Mouse (Mus musculus) layer of hippocampus, postnatal 14 days (tissue): ENCODE data around the gene Taf1. TPM values are rescaled to one million over a fixed set of nuclear protein-coding genes. Genes with fewer than 3 reads are reported as not detected.

Experiments
- DNase-seq, 2 experiments: peaks; one replicate each; pipeline ENCODE4 v3.0.0; 2021 to 2022; ENCODE audit warnings: low spot score in 2 of 2, mixed read lengths in 1 of 2
- long read RNA-seq, 2 experiments: library from polyadenylated mRNA; stranded (forward); transcript quantifications; one replicate each; pipeline ENCODE4 v2.0.0; 2021
- total RNA-seq, 2 experiments: library from RNA; stranded (reverse); gene quantifications; 2 replicates each; pipeline ENCODE4 v1.2.3; 2021

Taf1 gene
- 10 to 100 TPM; 52.3 to 57.0 TPM for total RNA-seq
- long read RNA-seq, experiment 1, partial matches to known transcripts, result 4 of 9 reads
- long read RNA-seq, experiment 1, other reads (novel, unspliced or antisense), result 5 of 9 reads
- long read RNA-seq, experiment 2, full-length matches to known transcripts, result 1 of 13 reads
- long read RNA-seq, experiment 2, partial matches to known transcripts, result 2 of 13 reads
- long read RNA-seq, experiment 2, other reads (novel, unspliced or antisense), result 10 of 13 reads

- peak; percentile 88 to 97 for DNase-seq
Measured at GRCm38 (mm10) chrX:101532347-101533221, at the start of gene Taf1. Gene Taf1 (plus strand): TSS chrX:101532734.

DNA sequence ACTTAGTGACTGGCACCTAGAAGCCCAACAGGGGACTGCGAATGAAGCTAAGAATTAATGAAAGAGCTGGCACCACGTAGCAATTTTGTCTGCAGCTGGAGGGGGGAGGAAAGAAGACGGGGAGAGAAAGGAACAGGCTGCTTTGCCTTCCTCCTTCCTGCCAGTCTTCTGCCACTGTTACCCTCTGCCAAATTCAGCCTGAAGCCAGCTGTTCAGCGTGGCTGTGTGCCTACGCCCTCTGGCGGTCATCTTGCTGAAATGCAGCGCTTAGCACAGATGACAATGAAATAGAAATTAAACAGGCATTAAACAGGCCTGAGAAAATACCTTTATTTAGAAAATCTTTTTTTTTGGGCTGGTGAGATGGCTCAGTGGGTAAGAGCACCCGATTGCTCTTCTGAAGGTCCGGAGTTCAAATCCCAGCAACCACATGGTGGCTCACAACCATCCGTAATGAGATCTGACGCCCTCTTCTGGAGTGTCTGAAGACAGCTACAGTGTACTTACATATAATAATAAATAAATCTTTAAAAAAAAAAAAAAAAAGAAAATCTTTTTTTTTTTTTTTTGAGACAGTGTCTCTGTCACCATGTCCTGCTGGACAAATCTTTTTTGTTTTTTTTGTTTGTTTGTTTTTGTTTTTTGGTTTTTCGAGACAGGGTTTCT, 45.9 kb upstream of the Taf1 start:
- peak; percentile 46 to 64 for DNase-seq

DNA sequence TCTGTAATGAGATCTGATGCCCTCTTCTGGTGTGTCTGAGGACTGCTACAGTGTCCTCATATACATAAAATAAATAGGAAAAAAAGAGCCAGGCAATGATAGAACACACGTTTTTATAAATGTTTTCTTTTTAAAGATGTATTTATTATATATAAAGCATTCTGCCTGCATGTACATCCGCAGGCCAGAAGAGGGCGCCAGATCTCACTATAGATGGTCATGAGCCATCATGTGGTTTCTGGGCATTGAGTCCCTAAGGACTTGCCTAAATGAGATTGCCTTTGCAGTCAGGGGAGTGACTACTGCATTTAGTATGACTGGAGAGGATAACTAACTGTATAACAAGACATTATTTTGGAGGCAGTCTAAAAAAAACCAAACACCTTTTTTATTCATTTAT, 27.9 kb upstream of the Taf1 start:
- DNase-seq, result no peak

DNA sequence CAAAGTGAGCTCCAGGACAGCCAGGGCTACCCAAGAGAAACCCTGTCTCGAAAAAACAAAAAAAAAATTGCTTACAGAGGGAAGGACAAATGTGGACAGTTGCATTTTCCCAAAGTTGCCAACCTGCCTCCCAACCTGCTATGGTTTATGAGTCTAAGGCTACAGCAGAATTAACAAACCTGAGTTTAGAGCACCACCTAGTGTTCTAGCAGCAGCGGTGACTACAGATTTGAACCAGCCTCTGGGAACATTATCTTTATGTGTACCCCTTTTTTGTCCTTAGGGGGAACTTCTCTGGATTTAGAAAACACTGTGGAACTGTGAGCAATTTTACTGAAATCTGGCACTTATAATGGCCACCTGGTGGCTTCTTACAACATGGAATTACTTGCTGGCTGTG, 16.8 kb upstream of the Taf1 start:
- DNase-seq, result peak; percentile 2 to 33

DNA sequence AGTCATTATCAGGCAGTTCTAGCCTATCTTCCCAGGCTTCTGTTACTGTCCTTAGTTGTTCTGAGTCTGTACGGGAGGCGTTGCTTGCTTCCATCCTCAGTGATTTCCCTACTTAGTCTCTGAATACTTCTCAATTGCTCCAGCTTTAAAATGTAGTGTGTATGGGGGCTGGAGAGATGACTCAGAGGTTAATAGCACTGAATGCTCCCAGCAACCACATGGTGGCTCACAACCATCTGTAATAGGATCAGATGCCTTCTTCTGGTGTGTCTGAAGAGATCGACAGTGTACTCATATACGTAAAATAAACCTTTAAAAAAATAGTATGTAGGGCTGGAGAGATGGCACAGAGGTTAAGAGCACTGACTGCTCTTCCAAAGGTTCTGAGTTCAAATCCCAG, 14.5 kb upstream of the Taf1 start:
- no peak for DNase-seq

DNA sequence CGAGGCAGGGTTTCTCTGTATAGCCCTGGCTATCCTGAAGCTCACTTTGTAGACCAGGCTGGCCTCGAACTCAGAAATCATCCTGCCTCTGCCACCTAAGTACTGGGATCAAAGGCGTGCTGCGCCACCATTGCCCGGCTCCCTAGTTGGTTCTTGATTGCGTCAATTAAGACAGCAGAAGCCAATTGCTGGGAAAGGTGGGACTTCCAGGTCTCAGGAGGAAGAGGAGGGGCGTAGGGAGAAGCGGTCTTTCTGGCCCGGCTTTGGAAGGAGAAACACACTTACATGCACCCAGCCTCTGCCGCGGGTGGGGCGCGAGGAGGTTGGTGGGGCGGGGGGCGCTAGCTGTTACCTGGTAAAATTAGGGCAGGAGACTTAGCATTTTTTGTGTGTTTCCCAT, 10.5 kb upstream of the Taf1 start:
- DNase-seq, result no peak

GRCm38 (mm10) chrX:101527356-101527755, 5.2 kb upstream of the Taf1 start:
- DNase-seq, result no peak

- DNase-seq, result no peak
Measured at GRCm38 (mm10) chrX:101585455-101585854, 52.9 kb downstream of the Taf1 start.

DNA sequence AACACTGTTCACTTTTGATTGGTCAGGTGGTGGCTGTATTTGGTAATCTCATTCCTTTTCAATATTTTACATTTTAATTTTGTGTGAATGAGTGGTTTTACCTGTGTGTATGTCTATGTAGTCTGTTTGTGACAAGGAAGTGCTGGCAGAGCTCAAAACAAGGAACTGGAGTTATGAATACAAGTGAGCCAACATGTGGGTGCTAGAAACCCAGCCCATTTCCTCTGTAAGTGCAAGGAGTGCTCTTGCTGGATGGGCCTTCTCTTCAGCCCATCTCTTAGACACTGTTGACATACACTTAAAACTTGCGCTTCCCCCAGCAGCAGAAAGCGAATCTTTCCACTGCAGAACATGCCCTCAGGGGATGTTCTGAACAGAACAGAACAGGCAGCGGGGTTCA, 83.6 kb downstream of the Taf1 start:
- DNase-seq, result no peak

DNA sequence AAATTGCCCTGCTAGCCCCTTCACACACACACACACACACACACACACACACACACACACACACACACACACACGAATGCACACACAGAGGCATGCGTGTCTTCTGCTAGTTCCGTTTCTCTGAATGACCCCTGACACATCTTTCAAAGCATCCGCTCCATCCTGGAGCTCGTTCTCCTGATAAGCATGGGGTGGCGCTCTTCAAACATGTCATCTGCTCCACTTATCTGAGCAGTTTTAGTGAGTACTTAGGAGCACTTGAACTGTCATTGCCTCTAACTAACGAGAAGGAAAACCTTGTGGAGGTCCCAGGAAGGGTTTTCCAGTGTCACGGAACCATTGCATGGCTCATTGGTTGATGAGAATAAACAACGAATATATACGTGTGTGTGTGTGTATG, 85.4 kb downstream of the Taf1 start:
- no peak for DNase-seq

GRCm38 (mm10) chrX:101620317-101620716, 87.8 kb downstream of the Taf1 start:
- DNase-seq, result no peak

GRCm38 (mm10) chrX:101622539-101622938, 90.0 kb downstream of the Taf1 start:
- no peak for DNase-seq

DNA sequence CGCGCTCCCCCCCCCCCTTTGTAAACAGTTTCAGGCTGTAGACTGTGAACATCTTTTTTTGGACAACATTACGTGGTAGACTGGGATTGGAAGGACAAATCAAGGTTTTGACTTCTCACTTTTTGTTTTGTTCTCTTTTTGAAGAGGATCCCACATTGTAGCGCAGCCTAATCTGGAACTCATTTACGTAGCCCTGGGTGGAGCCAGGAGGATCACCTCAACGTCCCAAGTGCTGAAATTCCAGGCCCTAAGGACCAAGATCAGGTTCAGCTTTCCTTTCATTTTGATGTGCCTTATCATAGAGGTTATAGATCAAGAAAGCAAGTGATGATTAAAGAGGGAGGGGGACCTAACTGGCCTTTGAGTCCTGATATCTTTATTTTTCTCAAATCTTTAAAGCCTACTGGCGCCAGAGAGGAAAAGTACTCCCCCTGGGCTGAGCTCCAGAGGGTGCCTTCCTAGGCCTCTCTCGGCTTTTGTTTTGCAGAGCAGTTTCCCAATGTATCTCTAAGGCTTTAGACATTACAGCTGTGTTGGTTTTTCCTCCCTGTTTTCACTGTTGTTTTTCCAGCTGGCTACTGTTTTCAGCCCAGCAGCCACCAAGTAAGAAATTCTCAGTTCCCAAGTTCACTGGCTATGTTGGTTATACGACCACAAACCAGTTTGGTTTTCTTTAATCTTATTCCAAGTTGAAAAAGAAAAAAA, 104.4 kb downstream of the Taf1 start:
- no peak for DNase-seq

GRCm38 (mm10) chrX:101638856-101639255, 106.3 kb downstream of the Taf1 start:
- DNase-seq, result no peak

- DNase-seq, result peak; percentile 4 to 13
Measured at GRCm38 (mm10) chrX:101639306-101639705, 106.8 kb downstream of the Taf1 start.

GRCm38 (mm10) chrX:101639741-101640166, 107.2 kb downstream of the Taf1 start, which contains the start of gene Ogt:
Gene Ogt (plus strand): TSS chrX:101640060.
- peak; percentile 88 to 93 for DNase-seq

- peak; percentile 13 to 14 for DNase-seq
Measured at GRCm38 (mm10) chrX:101640194-101641160, 107.9 kb downstream of the Taf1 start.

DNA sequence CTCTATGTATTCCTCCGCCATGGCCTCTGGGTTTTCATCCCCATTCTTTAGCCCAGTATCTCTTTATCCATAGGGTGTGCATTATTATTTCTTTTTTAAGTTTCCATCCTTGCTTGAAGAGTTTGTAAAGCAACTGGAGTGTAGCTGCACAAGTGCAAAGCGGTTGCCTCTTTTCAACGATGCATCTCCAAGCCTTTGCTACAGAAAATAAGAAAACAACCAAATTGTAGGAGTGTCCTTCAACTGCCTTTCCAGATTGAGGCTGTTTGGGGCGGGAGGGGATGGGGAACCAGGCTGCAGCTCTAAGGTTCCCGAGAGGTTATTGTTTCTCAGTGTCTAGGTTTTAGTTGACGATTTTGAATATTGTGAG, 108.6 kb downstream of the Taf1 start:
- DNase-seq, result peak in 1 of 2 experiments; percentile 4

DNA sequence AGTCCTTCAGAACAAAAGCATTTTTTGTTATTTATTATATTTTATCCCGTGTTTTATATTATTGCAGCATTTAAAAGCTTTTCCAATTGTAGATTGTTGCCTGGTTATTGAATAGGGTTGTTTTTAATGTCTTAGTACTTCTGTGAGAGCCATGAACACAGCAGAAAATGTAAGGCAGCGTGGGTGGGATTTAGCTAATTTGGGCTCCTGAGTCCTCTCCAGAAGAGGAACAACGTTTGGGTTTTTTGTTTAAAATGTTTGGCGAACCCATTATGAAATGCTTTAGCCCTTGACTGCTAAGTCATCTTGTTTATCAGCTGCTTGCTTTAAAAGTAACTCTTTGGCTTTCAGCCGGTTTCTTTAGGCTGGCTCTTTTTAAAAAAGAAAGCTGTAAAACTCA, 109.6 kb downstream of the Taf1 start:
- no peak for DNase-seq

GRCm38 (mm10) chrX:101645286-101645685, 112.8 kb downstream of the Taf1 start:
- DNase-seq, result no peak
